Mouse (Mus musculus) lung, adult 2 months (tissue): ENCODE data around the gene Grid2.

Experiments
- CTCF ChIP-seq: fragments of 200-500 bp; IDR thresholded peaks from 2 replicates; pipeline ENCODE4 v1.5.1; 2011; ENCODE audit warnings: mild to moderate bottlenecking, low read length, control low read depth; ENCODE audit not compliant: insufficient read depth
- POLR2A ChIP-seq: fragments of 200-500 bp; IDR thresholded peaks from 2 replicates; pipeline ENCODE4 v1.6.1; 2011; ENCODE audit warnings: low read depth, mild to moderate bottlenecking, control low read depth, low read length, borderline replicate concordance; ENCODE audit errors: extremely low read depth

- TF ChIP-seq POLR2A (no peak), CTCF (no peak)
These were observed 146.0 kb downstream of the Grid2 start for GRCm38 (mm10) chr6:63401698-63402097.
